Mouse (Mus musculus) liver, adult 2 months (tissue): ENCODE results near the gene Tecpr2.

Experiments used
- CTCF ChIP-seq: fragments of 200-500 bp; IDR thresholded peaks from 2 replicates; pipeline ENCODE4 v1.5.1; 2011; ENCODE audit warnings: low read depth, low read length, control low read depth
- POLR2A ChIP-seq: fragments of 200-500 bp; IDR thresholded peaks from 2 replicates; pipeline ENCODE4 v1.6.1; 2011; ENCODE audit warnings: low read length, control low read depth; ENCODE audit not compliant: insufficient read depth; ENCODE audit errors: extremely low read depth

- no peak for TF ChIP-seq CTCF
- TF ChIP-seq POLR2A, result no peak
These were observed 72.9 kb downstream of the Tecpr2 start for GRCm38 (mm10) chr12:110961973-110962372.
